Mouse (Mus musculus) liver, adult 2 months (tissue): Measurements from ENCODE around the gene Ptgfrn.

Experiments
- CTCF ChIP-seq: fragments of 200-500 bp; IDR thresholded peaks from 2 replicates; pipeline ENCODE4 v1.5.1; 2011; ENCODE audit warnings: low read depth, low read length, control low read depth
- POLR2A ChIP-seq: fragments of 200-500 bp; IDR thresholded peaks from 2 replicates; pipeline ENCODE4 v1.6.1; 2011; ENCODE audit warnings: low read length, control low read depth; ENCODE audit not compliant: insufficient read depth; ENCODE audit errors: extremely low read depth

- TF ChIP-seq POLR2A (no peak), CTCF (no peak)
Measured at GRCm38 (mm10) chr3:101139958-101140357, 29.9 kb upstream of the Ptgfrn start.
